Mouse (Mus musculus): ENCODE data around the gene Sort1. TPM values are rescaled to one million over a fixed set of nuclear protein-coding genes. Genes with fewer than 3 reads are reported as not detected.

The Sort1 gene
- polyA plus RNA-seq, 1 experiment from 2014 or later = 32.4 TPM

- H3K4me3 ChIP-seq = no peak overlapping the region
- peaks cover 42% of the 10 kb centered on the region for H3K4me1 ChIP-seq (replicated peaks)
- peaks cover 21% of the 10 kb centered on the region for H3K36me3 ChIP-seq
- H3K27me3 ChIP-seq (replicated peaks) = no peaks in the 10 kb centered on the region
- H3K9me3 ChIP-seq (replicated peaks) = no peaks in the 10 kb centered on the region
- H3K9ac ChIP-seq = no peak overlapping the region
- H3K4me2 ChIP-seq = no peak overlapping the region
- no peak for ATAC-seq (ENCODE audit: insufficient number of reproducible peaks, low FRiP score)
- no peak overlapping the region for H3K27ac ChIP-seq (ENCODE audit: poor library complexity, severe bottlenecking)
- WGBS = 94% methylated on average over 10 of the region's 10 CpGs
Observed at GRCm38 (mm10) chr3:108386186-108386585, 102.3 kb downstream of the Sort1 start.

GRCm38 (mm10) chr3:108389111-108389545, 105.2 kb downstream of the Sort1 start:
- H3K9ac ChIP-seq = no peak overlapping the region; the same call in 1 of the 2 replicates
- peaks cover 21% of the 10 kb centered on the region for H3K36me3 ChIP-seq
- no peak overlapping the region; the same call in 1 of the 2 replicates for H3K27ac ChIP-seq (ENCODE audit: poor library complexity, severe bottlenecking)
- 0% methylated on average over 5 of the region's 5 CpGs for WGBS
- ATAC-seq (ENCODE audit: insufficient number of reproducible peaks, low FRiP score) = peak; percentile 78
- H3K4me3 ChIP-seq = no peak overlapping the region
- H3K9me3 ChIP-seq (replicated peaks) = no peaks in the 10 kb centered on the region
- peak overlapping the region; percentile 44 for H3K4me2 ChIP-seq
- H3K4me1 ChIP-seq (replicated peaks) = peaks cover 38% of the 10 kb centered on the region
- H3K27me3 ChIP-seq (replicated peaks) = peaks cover 9% of the 10 kb centered on the region

GRCm38 (mm10) chr3:108392299-108392698, 108.4 kb downstream of the Sort1 start:
- peaks cover 28% of the 10 kb centered on the region for H3K4me1 ChIP-seq (replicated peaks)
- 12% methylated on average over 10 of the region's 10 CpGs for WGBS
- H3K4me2 ChIP-seq = peak overlapping the region; percentile 23
- H3K27me3 ChIP-seq (replicated peaks) = peaks cover 24% of the 10 kb centered on the region
- peaks cover 4% of the 10 kb centered on the region for H3K36me3 ChIP-seq
- no peak overlapping the region for H3K4me3 ChIP-seq
- H3K9me3 ChIP-seq (replicated peaks) = no peaks in the 10 kb centered on the region
- H3K9ac ChIP-seq = peak overlapping the region; percentile 22; the same call in 1 of the 2 replicates
- ATAC-seq (ENCODE audit: insufficient number of reproducible peaks, low FRiP score) = no peak
- H3K27ac ChIP-seq (ENCODE audit: poor library complexity, severe bottlenecking) = no peak overlapping the region

- H3K36me3 ChIP-seq = no peaks in the 10 kb centered on the region
- H3K4me3 ChIP-seq = no peak overlapping the region
- peak overlapping the region; percentile 23 for H3K4me2 ChIP-seq
- peaks cover 27% of the 10 kb centered on the region for H3K27me3 ChIP-seq (replicated peaks)
- 35% methylated on average over 15 of the region's 15 CpGs for WGBS
- peak overlapping the region; percentile 22; the same call in 1 of the 2 replicates for H3K9ac ChIP-seq
- ATAC-seq (ENCODE audit: insufficient number of reproducible peaks, low FRiP score) = no peak
- H3K9me3 ChIP-seq (replicated peaks) = no peaks in the 10 kb centered on the region
- H3K27ac ChIP-seq (ENCODE audit: poor library complexity, severe bottlenecking) = no peak overlapping the region
- H3K4me1 ChIP-seq (replicated peaks) = peaks cover 28% of the 10 kb centered on the region
Observed at GRCm38 (mm10) chr3:108392793-108393192, 108.9 kb downstream of the Sort1 start.

- Histone ChIP-seq H3K4me1 (replicated peaks) (no peaks in the 10 kb centered on the region), H3K4me2 (no peak overlapping the region), H3K36me3 (no peaks in the 10 kb centered on the region), H3K9me3 (replicated peaks) (no peaks in the 10 kb centered on the region), H3K4me3 (no peak overlapping the region), H3K9ac (no peak overlapping the region), H3K27me3 (replicated peaks) (peaks cover 47% of the 10 kb centered on the region), H3K27ac (ENCODE audit: poor library complexity, severe bottlenecking) (no peak overlapping the region)
- no peak for ATAC-seq (ENCODE audit: insufficient number of reproducible peaks, low FRiP score)
- WGBS = 79% methylated on average over 9 of the region's 9 CpGs
Observed at GRCm38 (mm10) chr3:108398281-108398680, 114.4 kb downstream of the Sort1 start.

- 66% methylated on average over 5 of the region's 5 CpGs for WGBS
- ATAC-seq (ENCODE audit: insufficient number of reproducible peaks, low FRiP score) = no peak
- H3K4me3 ChIP-seq = no peak overlapping the region
- H3K36me3 ChIP-seq = no peaks in the 10 kb centered on the region
- H3K27me3 ChIP-seq (replicated peaks) = peaks cover 44% of the 10 kb centered on the region
- H3K27ac ChIP-seq (ENCODE audit: poor library complexity, severe bottlenecking) = no peak overlapping the region
- no peak overlapping the region for H3K9ac ChIP-seq
- H3K4me2 ChIP-seq = no peak overlapping the region
- H3K9me3 ChIP-seq (replicated peaks) = no peaks in the 10 kb centered on the region
- H3K4me1 ChIP-seq (replicated peaks) = no peaks in the 10 kb centered on the region
Observed at GRCm38 (mm10) chr3:108400442-108400841, 116.6 kb downstream of the Sort1 start.

- H3K27ac ChIP-seq (ENCODE audit: poor library complexity, severe bottlenecking) = no peak overlapping the region
- peak overlapping the region; percentile 38 for H3K4me2 ChIP-seq
- H3K4me3 ChIP-seq = no peak overlapping the region
- H3K4me1 ChIP-seq (replicated peaks) = no peaks in the 10 kb centered on the region
- peak; percentile 79 for ATAC-seq (ENCODE audit: insufficient number of reproducible peaks, low FRiP score)
- no peaks in the 10 kb centered on the region for H3K9me3 ChIP-seq (replicated peaks)
- 32% methylated on average over 22 of the region's 22 CpGs for WGBS
- H3K36me3 ChIP-seq = no peaks in the 10 kb centered on the region; the same call in 1 of the 2 replicates
- H3K9ac ChIP-seq = 0 out of 2 replicates have a peak overlapping the region, but pooled peaks have one; percentile 11
- peaks cover 46% of the 10 kb centered on the region for H3K27me3 ChIP-seq (replicated peaks)
Observed at GRCm38 (mm10) chr3:108401692-108402527, 118.0 kb downstream of the Sort1 start.

- no peak for ATAC-seq (ENCODE audit: insufficient number of reproducible peaks, low FRiP score)
- H3K27me3 ChIP-seq (replicated peaks) = peaks cover 50% of the 10 kb centered on the region
- 85% methylated on average over 15 of the region's 15 CpGs for WGBS
Observed at GRCm38 (mm10) chr3:108402528-108402920, 118.6 kb downstream of the Sort1 start.

GRCm38 (mm10) chr3:108405536-108406305, 121.8 kb downstream of the Sort1 start:
- H3K9ac ChIP-seq = no peak overlapping the region
- WGBS = 47% methylated on average over 14 of the region's 14 CpGs
- no peak for ATAC-seq (ENCODE audit: insufficient number of reproducible peaks, low FRiP score)

More at GRCm38 (mm10) chr3:108402528-108402920, 118.6 kb downstream of the Sort1 start:
- H3K36me3 ChIP-seq = no peaks in the 10 kb centered on the region; the same call in 1 of the 2 replicates
- no peaks in the 10 kb centered on the region for H3K4me1 ChIP-seq (replicated peaks)
- H3K9ac ChIP-seq = no peak overlapping the region
- no peak overlapping the region for H3K27ac ChIP-seq (ENCODE audit: poor library complexity, severe bottlenecking)
- H3K4me2 ChIP-seq = no peak overlapping the region
- H3K9me3 ChIP-seq (replicated peaks) = no peaks in the 10 kb centered on the region
- H3K4me3 ChIP-seq = no peak overlapping the region

GRCm38 (mm10) chr3:108406306-108406885, 122.5 kb downstream of the Sort1 start:
- no peaks in the 10 kb centered on the region for H3K4me1 ChIP-seq (replicated peaks)
- WGBS = 85% methylated on average over 24 of the region's 24 CpGs
- ATAC-seq (ENCODE audit: insufficient number of reproducible peaks, low FRiP score) = no peak
- H3K9me3 ChIP-seq (replicated peaks) = no peaks in the 10 kb centered on the region
- H3K4me3 ChIP-seq = no peak overlapping the region
- no peak overlapping the region for H3K4me2 ChIP-seq
- no peak overlapping the region for H3K9ac ChIP-seq
- H3K27me3 ChIP-seq (replicated peaks) = peaks cover 46% of the 10 kb centered on the region
- H3K36me3 ChIP-seq = no peaks in the 10 kb centered on the region; the same call in 1 of the 2 replicates
- H3K27ac ChIP-seq (ENCODE audit: poor library complexity, severe bottlenecking) = no peak overlapping the region

More at GRCm38 (mm10) chr3:108405536-108406305, 121.8 kb downstream of the Sort1 start:
- Histone ChIP-seq H3K27me3 (replicated peaks) (peaks cover 46% of the 10 kb centered on the region), H3K4me3 (no peak overlapping the region), H3K9me3 (replicated peaks) (no peaks in the 10 kb centered on the region), H3K36me3 (no peaks in the 10 kb centered on the region; the same call in 1 of the 2 replicates), H3K27ac (ENCODE audit: poor library complexity, severe bottlenecking) (no peak overlapping the region), H3K4me1 (replicated peaks) (no peaks in the 10 kb centered on the region), H3K4me2 (no peak overlapping the region)
